Mouse (Mus musculus) urinary bladder, postnatal 0 days (tissue): Measurements from ENCODE around the gene Spp2. TPM values are rescaled to one million over a fixed set of nuclear protein-coding genes. Genes with fewer than 3 reads are reported as not detected.

Experiments
- polyA plus RNA-seq: library from polyadenylated mRNA; unstranded; fragments of >200 nt; fragmentation: Nextera tagmentation; extraction: Ambion mirVana; gene quantifications from 2 replicates; pipeline ENCODE4 v1.2.1, GENCODE M21; 2015

The Spp2 gene
- 0.75 TPM in 1 of 2 replicates, not detected in the other for polyA plus RNA-seq

GRCm38 (mm10) chr1:88406807-88407198 lies at the start of gene Spp2:
Gene Spp2 (plus strand): TSS chr1:88406961.

Other genes starting within 250 kb of the Spp2 start
- gene Ugt1a5, start 240.9 kb upstream of the Spp2 start, polyA plus RNA-seq: not detected in 2 replicates
- gene Ugt1a2, start 206.4 kb upstream of the Spp2 start, polyA plus RNA-seq: not detected in 2 replicates
- 6.6 and 7.7 TPM in 2 replicates for gene Dnajb3, start 201.2 kb upstream of the Spp2 start, polyA plus RNA-seq
- 13.2 and 13.8 TPM in 2 replicates for gene Ugt1a1, start 195.0 kb upstream of the Spp2 start, polyA plus RNA-seq
- gene Mroh2a, start 180.0 kb upstream of the Spp2 start, polyA plus RNA-seq: 0.16 and 0.17 TPM in 2 replicates
- gene Hjurp, start 129.3 kb upstream of the Spp2 start, polyA plus RNA-seq: 35.4 and 44.6 TPM in 2 replicates
- not detected in 2 replicates for gene Trpm8, start 129.3 kb upstream of the Spp2 start, polyA plus RNA-seq
- not detected in 2 replicates for gene Glrp1, start 103.1 kb downstream of the Spp2 start, polyA plus RNA-seq